Mouse (Mus musculus) heart, embryonic 11.5 days (tissue): ENCODE measurements at regions not wholly inside any gene's neighbourhood (a gene's known extent, or its start where the extent isn't known, plus 50 kb on each side); places are given as distances from the start of the nearest gene placed in this dataset.

Experiments
- ATAC-seq: fragments of 200-750 bp; cut with Nextera tagmentation; replicated peaks from 2 replicates; pipeline ENCODE4 v1.8.0; 2017; ENCODE audit warnings: moderate library complexity; ENCODE audit not compliant: insufficient number of reproducible peaks, low FRiP score, low TSS enrichment
- H3K27ac ChIP-seq: fragments of 300-500 bp; sonication (generic); 2 replicates; pipeline ENCODE4 v1.5.1; 2014; ENCODE audit warnings: mild to moderate bottlenecking, low read depth, low read length
- H3K27me3 ChIP-seq: fragments of 300-500 bp; sonication (generic); 2 replicates; pipeline ENCODE4 v1.6.1; 2014; ENCODE audit warnings: mild to moderate bottlenecking, low read length, mixed read lengths; ENCODE audit not compliant: control insufficient read depth, insufficient read depth
- H3K36me3 ChIP-seq: fragments of 300-500 bp; sonication (generic); 2 replicates; pipeline ENCODE4 v1.6.1; 2014; ENCODE audit warnings: mild to moderate bottlenecking, low read length, moderate library complexity, mixed read lengths; ENCODE audit not compliant: control insufficient read depth, insufficient read depth
- H3K4me1 ChIP-seq: fragments of 300-500 bp; sonication (generic); 2 replicates; pipeline ENCODE4 v1.6.1; 2014; ENCODE audit warnings: low read length; ENCODE audit not compliant: control insufficient read depth, insufficient read depth
- H3K4me2 ChIP-seq: fragments of 300-500 bp; sonication (generic); 2 replicates; pipeline ENCODE4 v1.6.1; 2014; ENCODE audit warnings: mild to moderate bottlenecking, moderate library complexity
- H3K4me3 ChIP-seq: fragments of 300-500 bp; sonication (generic); 2 replicates; pipeline ENCODE4 v1.5.1; 2014; ENCODE audit warnings: low read depth, low read length
- H3K9ac ChIP-seq: fragments of 300-500 bp; sonication (generic); 2 replicates; pipeline ENCODE4 v1.6.1; 2014; ENCODE audit warnings: mild to moderate bottlenecking, low read depth, low read length, moderate library complexity
- H3K9me3 ChIP-seq: fragments of 300-500 bp; sonication (generic); replicated peaks from 2 replicates; pipeline ENCODE4 v1.6.1; 2016; ENCODE audit warnings: low read length; ENCODE audit not compliant: control insufficient read depth
- whole genome bisulfite sequencing: fragments of 180-500 bp; shearing (Covaris S2); extraction: QIAGEN DNeasy Blood & Tissue Kit; methylation state at CpG from one replicate; pipeline ENCODE4 v1.1.7; 2014; ENCODE audit not compliant: insufficient replicate concordance; 5-methylcytosine and 5-hydroxymethylcytosine counted together

DNA sequence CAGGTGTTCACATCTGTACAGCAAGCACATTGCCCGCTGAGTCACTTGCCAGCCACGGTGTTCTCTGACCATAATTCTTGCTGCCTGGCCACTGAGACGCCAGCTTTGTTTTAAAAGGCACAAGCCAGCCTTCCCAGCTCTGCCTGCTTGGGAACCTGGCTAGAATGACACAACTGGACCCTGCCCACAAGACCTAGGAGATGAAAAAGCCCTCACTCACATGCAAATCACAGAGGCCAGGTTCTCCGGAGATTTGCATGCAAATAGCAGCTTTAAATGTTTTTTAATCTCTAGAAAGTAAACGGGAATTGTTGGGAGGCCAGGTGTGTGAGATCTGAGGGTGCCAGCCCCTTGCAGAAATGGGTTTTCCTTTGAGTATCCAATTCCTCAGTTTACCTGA lies 71.9 kb downstream of the 1810010D01Rik start:
- H3K27ac ChIP-seq, result no peak overlapping the region
- H3K4me2 ChIP-seq, result no peak overlapping the region
- no peaks in the 10 kb centered on the region for H3K27me3 ChIP-seq
- H3K9me3 ChIP-seq, result no peaks in the 10 kb centered on the region
- H3K9ac ChIP-seq, result no peak overlapping the region
- ATAC-seq, result no peak
- 38% methylated on average over 5 of the region's 5 CpGs for WGBS
- no peak overlapping the region for H3K4me3 ChIP-seq
- H3K4me1 ChIP-seq, result no peaks in the 10 kb centered on the region
- H3K36me3 ChIP-seq, result no peaks in the 10 kb centered on the region

- Histone ChIP-seq H3K9ac (no peak overlapping the region), H3K27me3 (no peaks in the 10 kb centered on the region), H3K4me3 (no peak overlapping the region), H3K4me1 (peaks cover 13% of the 10 kb centered on the region), H3K36me3 (no peaks in the 10 kb centered on the region), H3K27ac (no peak overlapping the region), H3K4me2 (no peak overlapping the region), H3K9me3 (no peaks in the 10 kb centered on the region)
- WGBS, result 77% methylated on average over 5 of the region's 5 CpGs
- ATAC-seq, result no peak
Observed at GRCm38 (mm10) chr7:145132506-145132905, 75.4 kb downstream of the 1810010D01Rik start.

DNA sequence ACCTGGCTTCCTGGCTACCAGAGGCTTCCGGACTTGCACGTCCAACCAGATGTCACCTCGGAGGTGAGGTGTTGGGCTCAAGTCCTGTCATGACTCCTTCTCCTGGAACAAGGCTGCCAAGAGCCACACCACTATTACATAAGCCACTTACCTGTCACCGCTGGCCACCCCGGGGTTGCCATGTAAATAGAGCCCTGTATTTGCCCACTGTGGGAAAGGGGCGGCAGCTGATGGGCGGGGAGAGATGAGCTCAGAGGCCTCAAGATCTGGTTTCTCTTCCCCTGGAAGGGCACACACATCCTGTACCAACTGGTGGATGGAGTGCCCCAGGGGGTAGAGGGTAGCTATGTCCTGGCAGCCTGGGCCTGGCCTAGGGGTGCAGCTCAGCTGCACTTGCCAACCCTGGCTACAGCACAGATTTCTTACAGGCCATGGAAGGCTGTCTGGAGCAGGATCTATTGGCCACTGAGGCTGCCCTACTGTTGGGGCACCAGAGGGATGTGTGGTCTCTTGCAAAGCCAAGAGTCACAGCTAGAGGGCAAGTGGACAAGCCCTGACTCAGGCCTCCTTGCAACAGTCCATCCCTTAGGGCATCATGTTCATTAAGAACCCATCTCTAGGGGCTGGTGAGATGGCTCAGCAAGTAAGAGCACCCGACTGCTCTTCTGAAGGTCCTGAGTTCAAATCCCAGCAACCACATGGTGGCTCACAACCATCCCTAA lies 76.3 kb downstream of the 1810010D01Rik start:
- ATAC-seq, result no peak
- no peaks in the 10 kb centered on the region for H3K27me3 ChIP-seq
- 73% methylated on average over 8 of the region's 8 CpGs for WGBS
- H3K4me3 ChIP-seq, result no peak overlapping the region
- no peaks in the 10 kb centered on the region for H3K36me3 ChIP-seq
- H3K4me2 ChIP-seq, result no peak overlapping the region
- H3K9ac ChIP-seq, result no peak overlapping the region
- H3K9me3 ChIP-seq, result no peaks in the 10 kb centered on the region
- H3K4me1 ChIP-seq, result peaks cover 21% of the 10 kb centered on the region
- no peak overlapping the region for H3K27ac ChIP-seq

DNA sequence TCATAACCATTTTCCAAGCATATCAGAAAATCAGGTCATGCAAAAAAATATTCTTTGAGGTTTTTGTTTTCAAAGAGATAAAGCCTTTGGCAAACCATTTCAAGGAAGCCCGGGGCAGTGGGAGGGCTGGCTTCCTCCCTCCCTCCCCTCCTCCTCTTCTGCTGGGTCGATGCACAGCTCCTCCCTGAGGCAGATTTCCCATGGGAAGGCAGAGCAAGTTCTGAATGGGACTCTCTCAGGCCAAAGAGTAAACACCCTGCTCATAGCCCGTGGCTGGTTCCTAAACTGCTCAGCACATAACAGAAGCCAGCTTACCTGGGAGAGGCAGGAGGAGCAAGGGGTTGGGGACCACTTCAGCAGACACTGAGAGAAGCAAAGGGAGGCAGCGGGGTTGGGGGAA lies 77.9 kb downstream of the 1810010D01Rik start:
- Histone ChIP-seq H3K36me3 (no peaks in the 10 kb centered on the region), H3K9ac (no peak overlapping the region), H3K9me3 (no peaks in the 10 kb centered on the region), H3K27me3 (no peaks in the 10 kb centered on the region), H3K4me3 (no peak overlapping the region), H3K4me2 (no peak overlapping the region), H3K4me1 (peaks cover 21% of the 10 kb centered on the region), H3K27ac (no peak overlapping the region)
- ATAC-seq, result no peak
- 32% methylated on average over 4 of the region's 4 CpGs for WGBS

DNA sequence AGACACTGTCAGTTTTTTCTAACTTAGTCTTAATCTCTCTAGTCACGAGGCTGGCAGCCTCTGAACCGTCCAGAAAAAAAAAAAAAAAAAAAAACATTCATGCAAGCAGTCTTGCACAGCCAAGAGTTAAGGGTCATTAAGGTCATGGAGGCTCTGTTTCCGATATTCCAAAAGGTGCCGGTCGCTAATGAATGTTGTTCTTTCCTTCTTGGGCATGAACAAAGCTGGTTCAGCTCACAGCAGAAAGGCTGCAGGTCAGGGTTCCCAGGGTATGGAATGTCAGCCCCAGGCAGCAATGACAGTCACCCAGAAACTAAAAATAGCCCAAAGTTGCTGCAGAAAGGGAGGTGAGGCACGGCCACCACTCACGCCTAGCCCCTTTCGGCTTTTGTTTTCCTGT lies 80.3 kb downstream of the 1810010D01Rik start:
- Histone ChIP-seq H3K36me3 (no peaks in the 10 kb centered on the region), H3K9ac (no peak overlapping the region), H3K4me3 (no peak overlapping the region), H3K4me1 (peaks cover 21% of the 10 kb centered on the region), H3K9me3 (no peaks in the 10 kb centered on the region), H3K4me2 (no peak overlapping the region), H3K27me3 (no peaks in the 10 kb centered on the region), H3K27ac (peak overlapping the region; percentile 70)
- 22% methylated on average over 8 of the region's 8 CpGs for WGBS
- no peak for ATAC-seq

GRCm38 (mm10) chr7:145127180-145127579 lies 80.7 kb downstream of the 1810010D01Rik start:
- no peak overlapping the region for H3K4me3 ChIP-seq
- H3K4me1 ChIP-seq, result peaks cover 21% of the 10 kb centered on the region
- 32% methylated on average over 4 of the region's 4 CpGs for WGBS
- no peaks in the 10 kb centered on the region for H3K36me3 ChIP-seq
- peak overlapping the region; percentile 70; the same call in 1 of the 2 replicates for H3K27ac ChIP-seq
- no peaks in the 10 kb centered on the region for H3K27me3 ChIP-seq
- H3K9ac ChIP-seq, result no peak overlapping the region
- no peaks in the 10 kb centered on the region for H3K9me3 ChIP-seq
- no peak overlapping the region for H3K4me2 ChIP-seq
- no peak for ATAC-seq

DNA sequence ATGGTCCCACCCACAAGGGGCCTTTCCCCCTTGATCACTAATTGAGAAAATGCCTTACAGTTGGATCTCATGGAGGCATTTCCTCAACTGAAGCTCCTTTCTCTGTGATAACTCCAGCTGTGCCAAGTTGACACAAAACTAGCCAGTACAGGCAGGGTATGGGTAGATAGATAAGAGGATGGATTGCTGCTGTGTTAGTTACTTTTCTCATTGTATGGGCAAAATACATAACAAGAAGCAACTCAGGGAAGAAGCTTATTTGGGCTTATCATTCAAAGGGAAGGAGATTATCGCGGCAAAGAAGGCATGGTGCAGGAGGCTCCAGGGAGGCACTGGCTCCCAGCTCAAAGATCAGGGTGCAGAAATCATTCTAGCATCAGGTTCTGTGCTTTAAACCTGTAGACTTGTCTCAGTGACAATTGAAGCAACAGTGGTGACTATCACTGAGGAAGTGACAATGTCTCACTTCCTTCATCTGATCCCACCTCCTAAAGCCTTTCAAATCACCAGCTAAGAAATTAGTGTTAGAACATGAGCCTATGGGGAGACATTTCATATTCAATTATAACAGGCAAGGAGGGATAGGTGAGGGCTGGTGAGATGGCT lies 83.8 kb downstream of the 1810010D01Rik start:
- H3K9ac ChIP-seq, result no peak overlapping the region
- H3K4me3 ChIP-seq, result no peak overlapping the region
- H3K27ac ChIP-seq, result no peak overlapping the region
- no peaks in the 10 kb centered on the region for H3K9me3 ChIP-seq
- WGBS, result 60% methylated on average over 2 of the region's 2 CpGs
- no peaks in the 10 kb centered on the region for H3K36me3 ChIP-seq
- peaks cover 27% of the 10 kb centered on the region for H3K4me1 ChIP-seq
- no peak for ATAC-seq
- no peak overlapping the region for H3K4me2 ChIP-seq
- no peaks in the 10 kb centered on the region for H3K27me3 ChIP-seq

DNA sequence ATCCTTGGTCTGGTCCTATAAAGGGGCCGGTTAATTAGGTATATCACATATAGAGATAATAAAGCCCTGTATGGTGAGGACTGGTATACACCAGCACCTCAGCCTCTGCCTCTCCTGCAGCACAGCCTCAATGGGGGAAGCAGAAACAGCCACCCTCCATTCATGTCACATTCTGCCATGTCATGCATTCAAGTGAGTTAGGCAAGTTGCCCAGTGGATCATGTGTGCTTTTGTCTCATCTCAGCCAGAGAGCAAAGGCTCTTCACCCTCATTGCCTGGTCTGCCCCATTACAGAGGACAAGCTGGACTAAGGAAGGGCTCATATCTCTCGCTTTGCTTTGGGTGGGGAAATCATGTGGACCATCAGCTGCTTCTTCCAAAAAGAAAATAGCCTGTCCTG lies 85.4 kb downstream of the 1810010D01Rik start:
- no peak overlapping the region for H3K4me3 ChIP-seq
- no peak overlapping the region for H3K27ac ChIP-seq
- peaks cover 19% of the 10 kb centered on the region for H3K4me1 ChIP-seq
- H3K36me3 ChIP-seq, result no peaks in the 10 kb centered on the region
- no peak overlapping the region for H3K4me2 ChIP-seq
- H3K27me3 ChIP-seq, result no peaks in the 10 kb centered on the region
- WGBS, result 73% methylated on average over 2 of the region's 2 CpGs
- no peak for ATAC-seq
- no peaks in the 10 kb centered on the region for H3K9me3 ChIP-seq
- no peak overlapping the region for H3K9ac ChIP-seq

- no peak overlapping the region for H3K4me2 ChIP-seq
- 56% methylated on average over 4 of the region's 4 CpGs for WGBS
- H3K9ac ChIP-seq, result no peak overlapping the region
- H3K9me3 ChIP-seq, result no peaks in the 10 kb centered on the region
- no peak overlapping the region for H3K27ac ChIP-seq
- H3K27me3 ChIP-seq, result no peaks in the 10 kb centered on the region
- peaks cover 11% of the 10 kb centered on the region for H3K4me1 ChIP-seq
- ATAC-seq, result no peak
- H3K36me3 ChIP-seq, result no peaks in the 10 kb centered on the region
- no peak overlapping the region for H3K4me3 ChIP-seq
Observed at GRCm38 (mm10) chr7:145118406-145118805, 89.5 kb downstream of the 1810010D01Rik start.
